Mouse (Mus musculus): Measurements from ENCODE around the gene Jmjd7. TPM values are rescaled to one million over a fixed set of nuclear protein-coding genes. Genes with fewer than 3 reads are reported as not detected.

The Jmjd7 gene
- polyA plus RNA-seq, 1 experiment from 2014 or later, result 21.2 TPM

DNA sequence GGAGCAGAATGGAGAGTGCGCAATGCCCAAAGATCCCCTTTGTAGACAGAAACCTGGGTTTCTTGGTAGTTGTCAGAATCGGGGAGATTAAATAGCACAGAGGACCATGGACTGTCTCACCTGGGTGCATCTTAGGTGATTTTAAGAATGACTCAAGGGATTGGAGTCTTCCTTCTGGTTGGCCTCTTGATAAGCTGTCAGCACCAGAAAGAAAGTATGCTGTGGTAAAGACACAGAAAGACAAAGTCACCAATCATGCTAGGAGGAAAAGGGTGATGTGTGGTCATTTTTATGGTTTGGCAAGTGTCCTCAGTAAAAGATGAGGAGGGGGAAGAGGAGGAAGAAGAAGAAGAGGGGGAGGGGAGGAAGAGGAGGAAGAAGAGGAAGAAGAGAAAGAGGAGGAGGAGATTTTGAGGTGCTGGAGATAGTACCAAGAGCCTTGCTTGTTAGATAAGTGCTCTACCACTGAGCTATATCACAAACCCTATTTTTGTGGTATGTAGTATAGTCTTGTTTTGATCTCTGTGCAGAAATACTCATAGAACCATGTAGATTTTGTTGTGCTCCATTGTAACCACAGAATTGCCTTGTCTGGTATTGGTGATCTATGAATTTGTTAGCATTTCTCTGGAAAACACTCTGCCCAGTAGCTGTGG, 13.3 kb upstream of the Jmjd7 start:
- Histone ChIP-seq H3K36me3 (peaks cover 22% of the 10 kb centered on the region; the same call in 1 of the 2 replicates), H3K9ac (no peak overlapping the region), H3K4me3 (no peak overlapping the region), H3K4me1 (no peaks in the 10 kb centered on the region), H3K9me3 (no peaks in the 10 kb centered on the region), H3K27ac (no peak overlapping the region), H3K27me3 (no peaks in the 10 kb centered on the region), H3K4me2 (no peak overlapping the region)
- WGBS, result 89% methylated on average over 2 of the region's 2 CpGs
- no peak for ATAC-seq (ENCODE audit: borderline replicate concordance, extremely low read depth, low FRiP score, low TSS enrichment)

DNA sequence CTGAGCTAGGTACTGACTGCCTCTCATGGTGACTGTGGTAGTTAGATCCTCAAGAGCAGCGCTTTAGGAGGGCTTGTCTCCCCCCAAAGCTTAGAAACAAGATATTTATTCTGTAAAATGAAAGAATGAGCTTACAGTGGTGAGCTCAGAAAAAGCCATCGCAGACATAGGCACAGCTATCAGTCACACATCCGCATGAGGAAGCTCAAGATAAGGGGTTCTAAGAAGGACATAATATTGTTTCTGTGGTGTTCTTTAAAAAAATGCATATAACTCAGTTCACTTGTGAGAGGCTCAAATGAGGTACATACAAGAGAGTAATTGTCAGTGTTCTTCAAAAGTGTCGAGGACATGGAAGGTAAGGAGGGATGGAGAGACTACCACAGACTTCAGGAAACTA, 11.4 kb upstream of the Jmjd7 start:
- 86% methylated on average over 4 of the region's 4 CpGs for WGBS
- Histone ChIP-seq H3K4me3 (no peak overlapping the region), H3K27me3 (no peaks in the 10 kb centered on the region), H3K9me3 (no peaks in the 10 kb centered on the region), H3K36me3 (peaks cover 37% of the 10 kb centered on the region; the same call in 1 of the 2 replicates), H3K9ac (no peak overlapping the region), H3K27ac (no peak overlapping the region), H3K4me2 (no peak overlapping the region), H3K4me1 (no peaks in the 10 kb centered on the region)
- no peak for ATAC-seq (ENCODE audit: borderline replicate concordance, extremely low read depth, low FRiP score, low TSS enrichment)

DNA sequence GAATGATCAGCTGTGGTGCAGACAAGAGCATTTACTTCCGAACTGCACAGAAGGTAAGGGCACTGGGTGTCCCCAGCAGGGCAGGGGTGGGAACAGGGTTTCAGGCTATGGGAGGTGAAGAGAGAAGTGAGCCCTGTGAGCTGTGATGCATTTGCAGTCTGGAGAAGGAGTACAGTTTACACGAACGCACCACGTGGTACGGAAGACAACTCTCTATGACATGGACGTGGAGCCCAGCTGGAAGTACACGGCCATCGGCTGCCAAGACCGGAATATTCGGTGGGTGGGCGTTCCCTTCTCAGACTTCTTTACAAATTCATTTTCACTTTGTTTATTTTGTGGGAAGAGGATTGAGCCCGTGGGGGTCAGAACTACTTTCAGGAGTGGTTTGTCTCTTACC, 9.7 kb upstream of the Jmjd7 start:
- Histone ChIP-seq H3K27me3 (no peaks in the 10 kb centered on the region), H3K36me3 (peaks cover 42% of the 10 kb centered on the region), H3K4me1 (no peaks in the 10 kb centered on the region), H3K27ac (no peak overlapping the region), H3K4me3 (no peak overlapping the region), H3K4me2 (no peak overlapping the region), H3K9me3 (no peaks in the 10 kb centered on the region), H3K9ac (no peak overlapping the region)
- ATAC-seq (ENCODE audit: borderline replicate concordance, extremely low read depth, low FRiP score, low TSS enrichment), result no peak; the same call in 1 of the 2 replicates
- 64% methylated on average over 12 of the region's 12 CpGs for WGBS

DNA sequence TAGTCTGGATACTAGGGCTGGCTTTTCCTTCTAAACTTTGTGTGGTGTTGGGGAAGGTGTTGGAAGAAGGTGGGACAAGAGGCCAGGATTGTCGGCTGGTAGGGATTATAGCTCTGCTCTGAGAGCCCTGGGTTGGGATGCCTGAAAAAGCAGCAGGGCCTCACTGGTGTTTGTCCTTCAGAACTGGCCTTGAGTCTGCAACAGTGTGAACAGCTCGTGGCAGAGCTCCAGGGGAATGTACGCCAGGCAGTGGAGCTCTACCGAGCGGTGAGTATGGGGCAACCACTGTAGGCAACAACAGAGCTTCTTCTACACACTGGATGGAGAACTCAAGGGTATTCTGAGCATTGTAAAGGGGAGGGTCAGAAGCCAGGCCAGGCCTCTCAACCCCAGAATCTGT, 2.9 kb upstream of the Jmjd7 start:
- WGBS, result 85% methylated on average over 5 of the region's 5 CpGs
- Histone ChIP-seq H3K4me3 (no peak overlapping the region), H3K4me1 (peaks cover 15% of the 10 kb centered on the region), H3K27me3 (no peaks in the 10 kb centered on the region), H3K4me2 (no peak overlapping the region), H3K9me3 (no peaks in the 10 kb centered on the region), H3K9ac (no peak overlapping the region), H3K36me3 (peaks cover 47% of the 10 kb centered on the region), H3K27ac (no peak overlapping the region)
- no peak for ATAC-seq (ENCODE audit: borderline replicate concordance, extremely low read depth, low FRiP score, low TSS enrichment)

DNA sequence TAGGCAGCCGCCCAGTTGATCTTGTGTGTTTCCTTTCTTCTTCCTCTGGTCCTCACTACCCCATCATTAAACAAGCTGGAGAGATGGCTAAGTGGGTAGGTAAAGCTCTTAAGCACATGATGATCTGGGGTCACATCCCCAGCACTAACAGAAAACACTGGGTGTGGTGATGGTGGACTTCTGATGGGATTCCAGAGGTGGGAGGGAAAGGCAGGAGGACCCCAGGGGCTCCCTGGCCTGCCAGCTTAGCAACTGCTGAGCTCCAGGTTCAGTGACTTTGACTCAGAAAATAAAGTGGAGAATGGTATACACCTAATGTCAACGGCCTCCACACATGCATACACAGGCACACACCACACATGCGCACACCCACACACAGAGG, 658 bp downstream of the Jmjd7 start:
- WGBS, result 42% methylated on average over 3 of the region's 3 CpGs
- peak overlapping the region; percentile 93 for H3K27ac ChIP-seq
- no peaks in the 10 kb centered on the region for H3K27me3 ChIP-seq
- H3K4me2 ChIP-seq, result peak overlapping the region; percentile 71
- H3K4me3 ChIP-seq, result peak overlapping the region; percentile 82
- H3K9ac ChIP-seq, result peak overlapping the region; percentile 93
- H3K9me3 ChIP-seq, result no peaks in the 10 kb centered on the region
- H3K36me3 ChIP-seq, result peaks cover 39% of the 10 kb centered on the region
- H3K4me1 ChIP-seq, result peaks cover 18% of the 10 kb centered on the region
- no peak for ATAC-seq (ENCODE audit: borderline replicate concordance, extremely low read depth, low FRiP score, low TSS enrichment)

DNA sequence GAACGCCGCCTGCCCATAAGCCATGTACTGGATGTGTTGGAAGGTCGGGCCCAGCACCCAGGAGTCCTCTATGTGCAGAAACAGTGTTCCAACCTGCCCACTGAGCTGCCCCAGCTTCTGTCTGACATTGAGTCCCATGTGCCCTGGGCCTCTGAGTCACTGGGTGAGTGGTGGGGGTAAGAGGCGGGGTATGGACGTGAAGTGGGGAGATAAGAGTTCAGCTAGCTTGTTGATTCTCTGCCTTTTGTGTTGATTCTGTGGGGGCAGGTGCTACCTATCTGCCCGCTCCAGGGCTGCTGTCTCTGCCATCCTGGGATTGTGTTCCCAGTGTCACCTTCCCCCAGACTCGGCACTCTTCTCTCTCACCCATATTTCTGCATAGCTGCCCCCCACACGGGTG, 3.1 kb downstream of the Jmjd7 start:
- no peak for ATAC-seq (ENCODE audit: borderline replicate concordance, extremely low read depth, low FRiP score, low TSS enrichment)
- Histone ChIP-seq H3K9ac (no peak overlapping the region), H3K27me3 (no peaks in the 10 kb centered on the region), H3K4me2 (no peak overlapping the region), H3K9me3 (no peaks in the 10 kb centered on the region), H3K27ac (no peak overlapping the region), H3K4me1 (peaks cover 18% of the 10 kb centered on the region), H3K4me3 (no peak overlapping the region), H3K36me3 (peaks cover 25% of the 10 kb centered on the region; the same call in 1 of the 2 replicates)
- WGBS, result 61% methylated on average over 8 of the region's 8 CpGs

DNA sequence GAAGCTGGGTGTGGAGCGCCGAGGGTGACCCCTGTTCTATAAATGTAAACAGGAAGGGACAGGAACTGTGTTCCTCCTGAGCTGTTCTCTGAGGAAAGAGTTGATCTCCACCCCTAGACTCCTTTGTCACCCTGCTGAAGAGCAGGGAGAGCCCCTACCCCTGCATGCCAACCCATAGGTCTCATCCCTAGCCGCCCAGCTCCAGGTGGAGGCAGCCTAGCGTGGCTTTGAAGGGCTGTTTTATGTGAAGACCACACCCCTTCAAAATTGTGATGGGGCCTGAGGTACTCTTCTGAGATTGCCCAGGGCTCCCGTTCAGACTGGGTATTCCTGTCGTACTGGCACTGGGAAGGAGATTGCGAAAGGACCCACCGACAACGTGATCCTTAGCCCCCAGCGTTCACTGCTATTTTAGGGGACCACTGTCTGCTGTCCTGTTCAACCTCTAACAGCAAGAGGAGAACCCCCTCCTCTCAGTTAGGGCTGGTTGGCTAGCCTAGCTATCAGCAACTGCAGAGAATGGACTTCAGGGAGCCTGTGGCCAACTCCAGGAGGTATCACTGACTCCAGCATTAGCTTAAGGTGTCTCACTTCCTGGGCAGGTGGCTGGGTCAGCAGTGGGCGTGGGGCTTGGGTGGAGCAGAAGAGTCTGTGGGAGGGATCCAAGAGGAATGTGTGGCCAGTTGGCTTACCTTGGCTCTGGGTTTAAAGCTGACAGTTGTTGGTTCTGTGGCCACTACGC, 5.6 kb downstream of the Jmjd7 start, which contains the start of gene Pla2g4b:
Pla2g4b (plus strand) TSS at position 692 of the 742 bp plus-strand sequence.
- no peak for ATAC-seq (ENCODE audit: borderline replicate concordance, extremely low read depth, low FRiP score, low TSS enrichment)
- 82% methylated on average over 12 of the region's 12 CpGs for WGBS
- Histone ChIP-seq H3K27me3 (no peaks in the 10 kb centered on the region), H3K9me3 (no peaks in the 10 kb centered on the region), H3K4me2 (no peak within 1 kb of the TSS), H3K36me3 (peaks cover 24% of the 10 kb centered on the region; the same call in 1 of the 2 replicates), H3K4me3 (no peak within 1 kb of the TSS), H3K9ac (no peak within 1 kb of the TSS), H3K4me1 (peaks cover 11% of the 10 kb centered on the region), H3K27ac (no peak within 1 kb of the TSS)

DNA sequence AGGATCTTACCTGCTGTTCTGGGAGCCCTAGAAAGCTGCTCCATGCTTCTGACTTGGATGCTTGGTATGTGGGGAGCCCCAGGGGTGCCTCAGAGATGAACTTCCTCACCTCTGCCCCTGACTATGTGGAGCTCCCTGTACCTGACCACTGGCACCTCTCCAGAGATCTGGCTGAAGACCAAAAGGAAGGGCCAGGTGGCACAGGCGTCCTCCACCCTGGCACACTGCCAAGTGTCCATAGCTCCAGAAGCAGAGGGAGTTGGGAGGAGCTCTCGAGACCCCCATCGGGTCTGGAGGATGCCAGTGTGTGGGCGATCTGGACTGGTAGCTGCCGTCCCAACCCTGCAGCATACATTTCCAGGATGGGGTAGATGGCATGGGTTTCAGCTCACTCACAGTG, 6.4 kb downstream of the Jmjd7 start:
- Histone ChIP-seq H3K9ac (no peak overlapping the region), H3K27ac (no peak overlapping the region), H3K4me2 (no peak overlapping the region), H3K9me3 (no peaks in the 10 kb centered on the region), H3K36me3 (peaks cover 27% of the 10 kb centered on the region; the same call in 1 of the 2 replicates), H3K4me1 (peaks cover 3% of the 10 kb centered on the region; the same call in 1 of the 2 replicates), H3K27me3 (no peaks in the 10 kb centered on the region), H3K4me3 (no peak overlapping the region)
- ATAC-seq (ENCODE audit: borderline replicate concordance, extremely low read depth, low FRiP score, low TSS enrichment), result no peak
- 45% methylated on average over 5 of the region's 5 CpGs for WGBS

DNA sequence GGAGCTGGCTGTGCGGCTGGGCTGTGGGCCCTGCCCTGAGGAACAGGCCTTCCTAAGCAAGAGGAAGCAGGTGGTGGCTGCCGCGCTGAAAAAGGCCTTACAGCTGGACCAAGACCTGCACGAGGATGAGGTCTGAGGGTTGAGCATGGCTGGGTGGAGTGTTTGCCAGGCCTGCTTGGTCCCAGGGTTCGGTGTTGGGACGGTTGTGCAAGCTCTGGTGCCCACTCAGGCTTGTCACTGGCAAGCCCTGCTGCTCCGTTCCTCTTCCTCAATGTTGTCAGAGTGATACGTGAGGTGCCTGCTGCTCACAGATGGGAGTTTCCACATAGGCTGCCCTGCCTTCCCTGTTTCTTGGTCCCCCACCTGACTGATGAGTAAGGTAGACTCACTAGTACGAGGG, 10.5 kb downstream of the Jmjd7 start:
- H3K4me1 ChIP-seq, result no peaks in the 10 kb centered on the region
- no peak overlapping the region for H3K9ac ChIP-seq
- H3K27me3 ChIP-seq, result no peaks in the 10 kb centered on the region
- 88% methylated on average over 9 of the region's 9 CpGs for WGBS
- no peak overlapping the region for H3K4me2 ChIP-seq
- H3K36me3 ChIP-seq, result peaks cover 38% of the 10 kb centered on the region; the same call in 1 of the 2 replicates
- no peak for ATAC-seq (ENCODE audit: borderline replicate concordance, extremely low read depth, low FRiP score, low TSS enrichment)
- no peak overlapping the region for H3K27ac ChIP-seq
- no peaks in the 10 kb centered on the region for H3K9me3 ChIP-seq
- H3K4me3 ChIP-seq, result no peak overlapping the region

DNA sequence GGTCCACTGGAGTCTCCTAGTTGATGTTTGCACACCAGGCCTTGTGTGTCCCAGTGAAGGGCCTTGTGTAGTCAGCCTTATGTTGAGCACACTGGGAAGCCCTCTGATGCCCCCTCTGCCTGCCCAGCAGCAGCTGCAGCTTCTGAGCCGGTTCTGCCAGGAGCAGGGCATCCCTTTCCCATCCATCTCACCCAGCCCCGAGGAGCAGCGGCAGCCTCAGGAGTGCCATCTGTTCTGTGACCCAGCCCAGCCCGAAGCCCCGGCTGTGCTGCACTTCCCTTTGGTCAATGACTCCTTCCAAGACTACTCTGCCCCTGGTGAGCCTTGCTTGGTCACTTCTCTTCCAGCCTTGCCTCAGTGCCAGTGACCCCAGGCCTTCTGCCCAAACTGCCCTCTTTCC, 13.7 kb downstream of the Jmjd7 start:
- H3K4me2 ChIP-seq, result no peak overlapping the region
- WGBS, result 86% methylated on average over 5 of the region's 5 CpGs
- no peaks in the 10 kb centered on the region for H3K9me3 ChIP-seq
- H3K4me3 ChIP-seq, result no peak overlapping the region
- no peak for ATAC-seq (ENCODE audit: borderline replicate concordance, extremely low read depth, low FRiP score, low TSS enrichment)
- H3K36me3 ChIP-seq, result peaks cover 30% of the 10 kb centered on the region; the same call in 1 of the 2 replicates
- H3K27me3 ChIP-seq, result no peaks in the 10 kb centered on the region
- 0 out of 2 replicates have a peak, but pooled peaks cover 8% of the 10 kb centered on the region for H3K4me1 ChIP-seq
- no peak overlapping the region for H3K27ac ChIP-seq
- no peak overlapping the region for H3K9ac ChIP-seq

DNA sequence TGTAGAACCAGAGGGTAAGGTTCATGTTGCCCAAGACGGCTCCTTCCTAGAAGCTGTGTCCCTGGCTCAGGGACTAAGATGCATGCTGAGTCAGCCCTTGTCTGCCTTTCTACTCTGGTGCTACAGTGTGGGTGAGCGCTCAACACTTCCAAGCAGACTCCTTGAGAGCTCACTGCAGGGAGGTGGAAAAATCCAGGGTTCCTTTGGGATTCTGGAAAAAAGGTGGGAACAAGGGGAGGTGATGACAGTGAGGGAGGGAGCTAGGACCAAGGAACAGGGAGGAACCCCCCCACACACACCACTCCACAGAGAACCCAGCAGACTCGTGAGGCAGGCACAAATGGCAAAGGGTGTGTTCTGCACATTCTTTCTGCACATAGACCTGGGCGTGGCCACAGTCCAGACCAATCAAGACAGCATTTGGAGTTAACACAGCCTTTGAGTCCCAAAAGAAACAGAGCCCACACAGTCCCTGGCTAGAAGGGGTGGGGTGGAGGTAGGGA, 16.9 kb downstream of the Jmjd7 start:
- ATAC-seq (ENCODE audit: borderline replicate concordance, extremely low read depth, low FRiP score, low TSS enrichment), result peak; percentile 54; the same call in 1 of the 2 replicates
- peaks cover 21% of the 10 kb centered on the region; the same call in 1 of the 2 replicates for H3K36me3 ChIP-seq
- H3K4me3 ChIP-seq, result no peak overlapping the region
- H3K9ac ChIP-seq, result no peak overlapping the region
- peak overlapping the region; percentile 49 for H3K27ac ChIP-seq
- 39% methylated on average over 4 of the region's 4 CpGs for WGBS
- H3K9me3 ChIP-seq, result no peaks in the 10 kb centered on the region
- 0 out of 2 replicates have a peak, but pooled peaks cover 8% of the 10 kb centered on the region for H3K4me1 ChIP-seq
- H3K4me2 ChIP-seq, result no peak overlapping the region
- H3K27me3 ChIP-seq, result no peaks in the 10 kb centered on the region

DNA sequence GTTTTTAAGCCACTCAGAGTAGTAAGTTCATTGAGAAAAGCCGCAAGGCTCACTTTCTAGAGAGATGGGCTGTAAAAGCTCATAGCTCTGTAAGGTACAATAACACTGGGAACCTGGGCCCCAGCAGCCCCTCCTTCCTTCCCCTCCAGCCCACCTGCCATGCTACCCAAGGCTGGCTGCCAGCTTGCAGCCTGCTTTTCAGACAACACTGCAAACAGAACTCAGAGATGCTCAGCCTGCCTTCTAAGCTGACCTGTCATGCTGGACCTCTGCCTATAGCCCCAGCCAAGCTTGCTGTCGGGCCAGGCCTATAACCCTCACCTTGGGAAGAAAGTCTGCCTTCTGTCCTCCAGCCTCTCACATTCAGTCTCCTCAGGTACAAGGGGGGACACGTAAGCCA, 17.4 kb downstream of the Jmjd7 start:
- no peak for ATAC-seq (ENCODE audit: borderline replicate concordance, extremely low read depth, low FRiP score, low TSS enrichment)
- WGBS, result 72% methylated on average over 3 of the region's 3 CpGs
- peak overlapping the region; percentile 49 for H3K27ac ChIP-seq
- H3K4me2 ChIP-seq, result no peak overlapping the region
- no peaks in the 10 kb centered on the region for H3K9me3 ChIP-seq
- H3K27me3 ChIP-seq, result no peaks in the 10 kb centered on the region
- peaks cover 18% of the 10 kb centered on the region; the same call in 1 of the 2 replicates for H3K36me3 ChIP-seq
- H3K4me3 ChIP-seq, result no peak overlapping the region
- 0 out of 2 replicates have a peak, but pooled peaks cover 8% of the 10 kb centered on the region for H3K4me1 ChIP-seq
- H3K9ac ChIP-seq, result no peak overlapping the region
